Mouse (Mus musculus): Measurements from ENCODE around the gene Tmem212.

DNA sequence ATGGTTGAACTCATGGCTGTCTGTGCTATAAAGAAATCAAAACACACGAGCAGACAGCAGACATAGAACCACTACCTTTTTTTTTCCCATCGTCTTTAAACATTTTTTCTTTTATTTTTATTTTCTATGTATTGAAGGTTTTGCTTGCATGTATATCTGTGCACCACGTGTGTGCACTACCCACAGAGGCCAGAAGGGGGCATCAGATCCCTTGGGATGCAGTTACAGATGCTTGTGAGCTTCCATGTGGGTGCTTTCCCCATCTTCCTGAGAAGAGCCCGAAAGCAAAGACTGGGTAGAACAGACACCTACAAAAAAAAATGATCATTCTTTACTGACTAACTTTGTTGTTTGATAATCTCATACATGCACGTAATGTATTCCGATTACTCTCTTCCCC lies 5.7 kb upstream of the Tmem212 start:
- TF ChIP-seq E2F4 (IDR thresholded peaks at IDR 0.05; ENCODE audit: insufficient read depth) (no peak), POLR2A (IDR thresholded peaks at IDR 0.05; ENCODE audit: insufficient read length, low read depth) (no peak), MYOD1 (IDR thresholded peaks at IDR 0.05; ENCODE audit: control insufficient read depth in 1 of 3, insufficient read length in 2 of 3, low read depth in 2 of 3) (no peak), CEBPB (IDR thresholded peaks at IDR 0.05; ENCODE audit: insufficient read depth, poor library complexity, severe bottlenecking) (no peak), TCF12 (IDR thresholded peaks at IDR 0.05; ENCODE audit: insufficient read depth, poor library complexity, severe bottlenecking) (no peak), REST (IDR thresholded peaks at IDR 0.05; ENCODE audit: insufficient read depth, insufficient read length) (no peak), SRF (IDR thresholded peaks at IDR 0.05; ENCODE audit: control insufficient read depth, insufficient read length, low read depth) (no peak), TCF3 (IDR thresholded peaks at IDR 0.05; ENCODE audit: insufficient read length, low read depth) (no peak), POLR2AphosphoS2 (IDR thresholded peaks at IDR 0.05; ENCODE audit: insufficient read length, low read depth) (no peak)

Data from myocyte (in vitro differentiated cells).